Mouse (Mus musculus) gastrocnemius, adult 2 months (tissue): ENCODE measurements at regions not wholly inside any gene's neighbourhood (a gene's known extent, or its start where the extent isn't known, plus 50 kb on each side); places are given as distances from the start of the nearest gene placed in this dataset.
"Not testable (repeated sequence)": the region's sequence is repeated elsewhere in the genome, so short reads cannot be mapped to it uniquely, and the experiment has no call there.

Source experiments
- DNase-seq: peaks from one replicate; pipeline ENCODE4 v3.0.0; 2022
- H3K27ac ChIP-seq: fragments of 200-600 bp; 2 replicates; pipeline ENCODE4 v1.8.1; 2022; ENCODE audit warnings: mild to moderate bottlenecking
- H3K4me3 ChIP-seq: fragments of 200-600 bp; 2 replicates; pipeline ENCODE4 v1.8.1; 2022; ENCODE audit warnings: mild to moderate bottlenecking, moderate library complexity
- CTCF ChIP-seq: fragments of 200-600 bp; IDR thresholded peaks from 2 replicates; pipeline ENCODE4 v1.8.1; 2022; ENCODE audit warnings: antibody characterized with exemption, mild to moderate bottlenecking, moderate library complexity
- intact Hi-C: fragments of 180-260 bp; cut with DNase I; formaldehyde crosslinking; loops from one replicate; pipeline ENCODE4 v1.15.1; 2025

- no peak overlapping the region for H3K27ac ChIP-seq
- TF ChIP-seq CTCF: no peak
- DNase-seq: no peak
- H3K4me3 ChIP-seq: no peak overlapping the region
- intact Hi-C loops: no loop called here
Observed at GRCm38 (mm10) chr2:168424277-168425099, 143.0 kb upstream of the Kcng1 start.

DNA sequence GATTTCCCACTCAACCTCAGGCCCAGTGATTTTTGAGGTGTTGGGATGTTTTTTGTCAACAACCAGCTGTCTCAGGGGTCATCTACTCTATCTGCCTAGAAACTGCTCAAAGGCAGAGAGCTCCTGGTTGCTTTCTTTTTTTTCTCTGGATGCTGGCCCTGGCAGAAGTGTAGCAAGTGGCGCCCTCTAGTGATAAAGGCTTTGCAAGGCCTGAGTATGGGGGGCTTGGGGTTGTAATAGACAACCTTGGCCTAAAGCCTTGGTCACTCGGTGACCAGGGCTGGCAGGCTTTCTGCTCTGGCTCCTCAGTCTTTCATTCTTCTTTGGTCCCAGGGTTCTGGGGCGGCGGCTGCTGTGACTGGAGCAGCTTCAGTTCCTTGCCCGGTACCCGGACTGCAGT is 142.0 kb upstream of the Kcng1 start:
- intact Hi-C loops: no loop called here
- Histone ChIP-seq H3K4me3 (no peak overlapping the region), H3K27ac (no peak overlapping the region)
- no peak for DNase-seq
- peak; percentile 47 for TF ChIP-seq CTCF

GRCm38 (mm10) chr2:168415140-168415539 is 133.6 kb upstream of the Kcng1 start:
- intact Hi-C loops: no loop called here
- DNase-seq: no peak
- H3K27ac ChIP-seq: no peak overlapping the region
- peak; percentile 50 for TF ChIP-seq CTCF
- H3K4me3 ChIP-seq: no peak overlapping the region

- no peak for DNase-seq
- Histone ChIP-seq H3K27ac (no peak overlapping the region), H3K4me3 (no peak overlapping the region)
- intact Hi-C loops: no loop called here
- TF ChIP-seq CTCF: no peak
Observed at GRCm38 (mm10) chr2:168414110-168414872, 132.8 kb upstream of the Kcng1 start.

DNA sequence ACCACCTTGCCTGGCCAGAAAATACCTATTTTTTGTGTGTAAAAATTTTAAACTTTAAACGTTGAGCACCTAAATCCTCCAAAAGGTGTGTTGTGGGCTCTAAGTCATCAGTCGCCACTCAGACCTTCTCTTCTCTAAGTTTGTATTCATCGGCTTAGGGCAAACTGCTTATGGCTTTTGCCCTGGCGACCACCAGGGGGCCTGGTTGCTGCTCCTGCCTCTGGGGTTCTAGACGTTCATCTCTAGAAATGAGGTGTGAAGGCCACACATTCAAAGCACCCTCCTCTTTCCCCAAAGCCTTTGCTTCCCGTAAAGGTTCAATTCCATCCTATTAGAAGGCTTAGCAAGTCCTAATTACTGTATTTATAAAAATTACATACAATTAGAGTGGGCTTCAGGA is 131.3 kb upstream of the Kcng1 start:
- intact Hi-C loops: no loop called here
- no peak for DNase-seq
- Histone ChIP-seq H3K27ac (no peak overlapping the region), H3K4me3 (no peak overlapping the region)
- peak; percentile 42 for TF ChIP-seq CTCF

- Histone ChIP-seq H3K27ac (no peak overlapping the region), H3K4me3 (no peak overlapping the region)
- intact Hi-C loops: no loop called here
- TF ChIP-seq CTCF: no peak
- no peak for DNase-seq
Observed at GRCm38 (mm10) chr2:168402782-168403513, 121.4 kb upstream of the Kcng1 start.

GRCm38 (mm10) chr2:168399088-168399709 is 117.7 kb upstream of the Kcng1 start:
- no peak for DNase-seq
- H3K4me3 ChIP-seq: no peak overlapping the region
- intact Hi-C loops: no loop called here
- H3K27ac ChIP-seq: no peak overlapping the region
- no peak for TF ChIP-seq CTCF

DNA sequence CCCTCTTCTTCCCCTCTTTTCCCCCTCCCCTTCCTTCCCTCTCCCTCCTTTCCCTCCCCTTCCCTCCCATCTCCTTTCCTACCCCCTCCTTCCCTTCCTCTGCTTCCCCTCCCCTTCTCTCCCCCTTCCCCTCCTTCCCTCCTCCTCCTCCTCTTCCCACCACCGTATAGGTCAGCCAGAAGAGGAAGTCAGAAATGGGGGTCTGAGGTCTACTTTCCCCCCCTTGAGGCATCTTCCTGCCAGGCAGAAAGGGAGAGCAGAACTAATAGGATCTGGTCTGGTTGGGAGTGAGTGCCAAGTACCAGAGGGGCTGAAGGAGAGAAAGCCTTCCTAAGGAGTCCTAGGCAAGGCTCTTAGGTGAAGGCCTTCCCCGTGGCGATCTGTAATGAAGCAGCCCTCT is 114.8 kb upstream of the Kcng1 start:
- intact Hi-C loops: no loop called here
- no peak for TF ChIP-seq CTCF
- Histone ChIP-seq H3K4me3 (no peak overlapping the region), H3K27ac (no peak overlapping the region)
- no peak for DNase-seq

DNA sequence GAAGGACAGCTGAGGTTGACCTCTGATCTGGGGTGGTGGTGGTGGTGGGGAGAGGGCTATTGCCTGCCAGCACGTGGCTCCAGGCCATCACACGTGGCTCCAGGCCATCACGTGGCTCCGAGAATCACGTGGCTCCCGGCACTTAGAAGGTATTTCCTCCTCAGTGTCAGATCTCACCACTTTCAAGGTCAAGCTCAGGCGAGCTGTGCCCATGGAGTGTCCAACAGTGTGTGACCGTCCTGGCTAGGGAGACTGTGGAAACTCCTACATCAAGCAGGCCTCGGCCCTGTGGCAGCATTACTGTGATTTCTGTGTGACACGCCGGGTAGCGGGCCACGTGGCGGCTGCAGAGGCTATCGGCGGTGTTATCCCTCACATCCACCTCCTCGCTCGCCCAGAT is 111.8 kb upstream of the Kcng1 start:
- Histone ChIP-seq H3K4me3 (no peak overlapping the region), H3K27ac (no peak overlapping the region)
- no peak for DNase-seq
- no peak for TF ChIP-seq CTCF
- intact Hi-C loops: no loop called here

DNA sequence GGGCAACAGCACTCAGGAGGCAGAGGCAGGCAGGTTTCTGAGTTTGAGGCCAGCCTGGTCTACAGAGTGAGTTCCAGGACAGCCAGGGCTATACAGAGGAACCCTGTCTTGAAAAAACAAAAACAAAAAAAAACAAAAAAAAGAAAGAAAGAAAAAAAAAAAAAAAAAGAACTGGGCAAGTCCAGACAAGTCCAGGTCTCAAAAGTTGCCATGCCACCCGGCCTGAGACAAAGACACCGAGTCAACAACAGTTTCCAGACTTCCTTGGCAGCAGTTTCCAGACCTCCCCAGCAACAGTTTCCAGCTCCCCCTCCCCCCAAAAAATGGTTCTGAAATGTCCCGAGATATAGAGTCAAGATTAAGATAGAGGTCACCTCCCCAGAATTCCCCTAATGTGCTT is 110.6 kb upstream of the Kcng1 start:
- intact Hi-C loops, H3K4me3 ChIP-seq, DNase-seq, H3K27ac ChIP-seq: not testable (repeated sequence)

- intact Hi-C loops: no loop called here
- Histone ChIP-seq H3K27ac (no peak overlapping the region), H3K4me3 (no peak overlapping the region)
- no peak for DNase-seq
- TF ChIP-seq CTCF: no peak
Observed at GRCm38 (mm10) chr2:168380606-168381005, 99.1 kb upstream of the Kcng1 start.

DNA sequence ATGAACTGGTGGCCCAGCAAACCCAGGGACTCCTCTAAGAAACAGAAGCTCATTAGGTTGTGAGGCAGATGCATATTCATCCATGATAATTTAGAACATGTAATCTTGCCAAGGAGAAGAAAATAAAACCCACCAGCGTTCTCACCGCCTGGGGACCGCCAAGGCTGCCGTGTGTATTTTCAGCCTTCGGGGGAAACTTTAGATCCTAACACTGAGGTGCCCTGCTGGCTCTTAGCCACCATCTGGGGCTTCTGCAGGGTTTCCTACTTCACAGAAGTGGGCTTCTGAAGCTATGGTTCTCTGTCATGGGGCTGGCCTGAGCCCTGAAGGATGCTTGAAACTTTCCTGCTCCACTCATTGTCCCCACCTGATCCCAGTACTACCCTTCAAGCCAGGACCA is 90.8 kb upstream of the Kcng1 start:
- Histone ChIP-seq H3K4me3 (no peak overlapping the region), H3K27ac (no peak overlapping the region)
- intact Hi-C loops: no loop called here
- no peak for DNase-seq
- TF ChIP-seq CTCF: no peak

- intact Hi-C loops: no loop called here
- H3K4me3 ChIP-seq: no peak overlapping the region
- DNase-seq: no peak
- TF ChIP-seq CTCF: no peak
- H3K27ac ChIP-seq: no peak overlapping the region
Observed at GRCm38 (mm10) chr2:168371245-168371644, 89.7 kb upstream of the Kcng1 start.
